25 mouse cellular contexts compared by ENCODE assay signal in genomic region chr11:69316361-69316760, GRCm38 (mm10). TPM values are rescaled to one million over a fixed set of nuclear protein-coding genes. Genes with fewer than 3 reads are reported as not detected.
"Had no signal": no experiment of that assay in that cellular context is flagged by ENCODE, and none has a peak within 500 bp of the region (broad histone marks: within the 10 kb centered on the region; RNA-seq: fewer than 3 reads in every experiment).

No protein-coding gene starts in this region.

- H3K4me3 ChIP-seq: heart, adult 2 months; heart, embryonic 13.5 days; heart, embryonic 15.5 days; hindbrain, embryonic 13.5 days; hindbrain, embryonic 15.5 days; layer of hippocampus, adult 2 months; left cerebral cortex, adult 2 months; limb, embryonic 13.5 days; limb, embryonic 15.5 days; liver, embryonic 12.5 days had no signal

- H3K27me3 ChIP-seq: heart, embryonic 13.5 days; heart, embryonic 15.5 days; hindbrain, embryonic 13.5 days; hindbrain, embryonic 15.5 days; limb, embryonic 13.5 days; limb, embryonic 15.5 days; liver, embryonic 12.5 days had no signal

- ATAC-seq: hindbrain, postnatal 0 days; intestine, postnatal 0 days; liver, embryonic 12.5 days had no signal

- H3K4me2 ChIP-seq: heart, embryonic 11.5 days; heart, embryonic 13.5 days; heart, embryonic 15.5 days; hindbrain, embryonic 13.5 days; hindbrain, embryonic 15.5 days; limb, embryonic 13.5 days; limb, embryonic 15.5 days; liver, embryonic 12.5 days had no signal

- H3K4me1 ChIP-seq: heart, embryonic 13.5 days; heart, embryonic 15.5 days; limb, embryonic 13.5 days; limb, embryonic 15.5 days had no signal

- DNase-seq: gastrocnemius, postnatal 14 days; gastrocnemius, postnatal 36 days; heart, adult 11 months; heart, adult 2 months; heart, postnatal 14 days; heart, postnatal 36 days; kidney, adult 18-20 months; kidney, adult 8-10 months; kidney, postnatal 10 days; kidney, postnatal 25 days; kidney, postnatal 4 days; left cerebral cortex, postnatal 4 days had no signal

- H3K9me3 ChIP-seq: heart, embryonic 13.5 days; heart, embryonic 15.5 days; hindbrain, embryonic 13.5 days; hindbrain, embryonic 15.5 days; limb, embryonic 13.5 days; limb, embryonic 15.5 days; liver, embryonic 12.5 days had no signal

RNA-seq across cellular contexts. Expression of gene Kcnab3, which starts 9.7 kb away (rescaled TPM):
- total RNA-seq: hematopoietic stem cell, adult 5-6 weeks had no signal
